Mouse (Mus musculus): ENCODE measurements around the gene Rhbdf2. TPM values are rescaled to one million over a fixed set of nuclear protein-coding genes. Genes with fewer than 3 reads are reported as not detected.

Gene Rhbdf2
- polyA plus RNA-seq, 1 experiment from 2014 or later = 9.5 TPM

DNA sequence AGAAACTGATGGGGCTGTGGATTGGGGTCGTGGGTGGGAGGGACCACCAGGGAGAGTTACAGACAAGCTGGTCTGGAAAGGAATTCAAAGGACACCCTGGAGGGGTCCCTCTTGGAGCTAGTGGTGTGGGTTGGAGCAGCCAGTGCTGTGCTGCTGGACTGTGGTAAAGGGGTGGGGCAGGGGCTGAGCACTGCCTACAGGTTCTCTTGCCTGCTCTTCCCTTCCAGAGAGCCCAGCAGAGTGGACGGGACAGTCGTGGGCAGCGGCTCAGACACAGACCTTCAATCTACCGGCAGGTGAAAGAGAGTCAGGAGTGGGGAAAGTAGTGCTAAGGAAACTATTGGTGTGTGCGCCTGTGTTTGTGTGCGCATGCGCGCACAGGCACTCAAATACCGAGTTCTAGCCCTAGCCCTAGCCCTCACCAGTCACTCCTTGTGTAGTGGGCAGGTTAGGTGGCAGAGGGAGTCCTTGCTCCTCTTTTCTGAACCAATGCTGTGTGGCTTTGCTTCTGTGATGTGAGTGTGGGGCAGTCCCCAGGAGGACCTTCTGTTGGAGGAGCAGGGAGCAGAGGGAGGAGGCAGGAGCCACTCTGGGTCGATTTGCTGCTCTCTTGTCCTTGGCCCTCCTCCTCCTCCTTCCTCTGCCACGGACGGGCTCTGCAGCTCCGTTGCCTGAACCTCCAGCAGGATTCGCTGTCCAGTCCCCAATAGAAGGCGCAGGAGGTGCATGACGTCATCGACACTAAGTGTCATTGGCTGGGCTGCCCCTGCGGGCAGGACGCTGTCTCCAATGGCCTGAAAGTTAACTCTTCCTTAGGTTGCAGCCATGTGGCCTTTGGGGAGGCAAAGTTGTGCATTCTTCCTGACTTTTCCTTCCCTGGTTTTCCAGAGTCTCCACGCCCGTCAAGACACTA lies 30.7 kb upstream of the Rhbdf2 start:
- Histone ChIP-seq H3K9me3 (replicated peaks) (no peaks in the 10 kb centered on the region), H3K4me1 (peaks cover 74% of the 10 kb centered on the region), H3K4me3 (replicated peaks) (peak overlapping the region; percentile 40), H3K9ac (peak overlapping the region; percentile 36; the same call in 1 of the 2 replicates), H3K27ac (peak overlapping the region; percentile 92), H3K36me3 (no peaks in the 10 kb centered on the region), H3K27me3 (peaks cover 32% of the 10 kb centered on the region), H3K4me2 (peak overlapping the region; percentile 66)
- ATAC-seq (replicated peaks; ENCODE audit: low FRiP score) = peak; percentile 94
- WGBS = 10% methylated on average over 22 of the region's 22 CpGs

DNA sequence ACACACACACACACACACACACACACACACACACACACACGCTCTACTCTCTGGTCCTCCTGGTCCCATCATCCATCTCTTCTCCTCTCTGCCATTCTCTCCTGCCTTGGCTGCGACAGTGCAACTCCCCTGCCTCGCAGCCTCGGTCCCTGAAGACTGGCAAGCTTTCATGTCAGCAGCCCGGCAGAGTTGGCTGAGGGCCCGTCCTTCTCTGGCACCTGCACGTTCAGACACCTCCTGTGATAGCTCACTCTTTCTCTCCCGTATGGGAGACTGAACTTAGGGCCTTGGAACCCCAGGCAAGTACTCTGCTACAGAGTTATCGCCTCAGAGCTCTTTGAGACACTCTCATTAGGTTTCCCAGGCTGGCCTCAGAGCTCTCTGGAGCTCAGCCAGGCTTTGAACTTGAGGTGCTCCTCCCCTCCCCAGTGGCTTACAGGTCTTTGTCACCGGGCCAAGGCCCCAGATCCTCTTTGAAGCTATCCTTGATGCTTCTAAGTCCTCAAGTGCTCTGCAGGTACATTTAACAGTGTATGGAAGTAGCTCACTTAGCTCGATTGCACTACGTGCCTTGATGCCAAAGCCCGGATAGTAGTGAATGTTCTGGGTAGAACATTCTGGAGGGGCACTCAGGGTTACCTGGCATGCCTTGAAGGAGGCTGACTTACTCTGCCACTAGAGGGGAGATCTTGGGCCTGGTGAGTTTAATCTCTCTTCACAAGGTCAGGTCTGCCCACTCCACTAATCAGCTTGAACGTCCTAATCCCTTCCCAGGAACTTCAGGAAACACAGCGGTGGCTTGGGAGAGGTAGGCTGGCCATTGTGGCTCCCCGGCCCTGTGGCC lies 29.8 kb upstream of the Rhbdf2 start:
- no peak overlapping the region for H3K4me2 ChIP-seq
- 0 out of 2 replicates have a peak overlapping the region, but pooled peaks have one; percentile 36 for H3K9ac ChIP-seq
- no peak overlapping the region for H3K4me3 ChIP-seq (replicated peaks)
- no peak for ATAC-seq (replicated peaks; ENCODE audit: low FRiP score)
- H3K27ac ChIP-seq = 0 out of 2 replicates have a peak overlapping the region, but pooled peaks have one; percentile 92
- H3K36me3 ChIP-seq = no peaks in the 10 kb centered on the region
- H3K4me1 ChIP-seq = peaks cover 71% of the 10 kb centered on the region
- no peaks in the 10 kb centered on the region for H3K9me3 ChIP-seq (replicated peaks)
- H3K27me3 ChIP-seq = peaks cover 40% of the 10 kb centered on the region
- WGBS = 77% methylated on average over 16 of the region's 16 CpGs

DNA sequence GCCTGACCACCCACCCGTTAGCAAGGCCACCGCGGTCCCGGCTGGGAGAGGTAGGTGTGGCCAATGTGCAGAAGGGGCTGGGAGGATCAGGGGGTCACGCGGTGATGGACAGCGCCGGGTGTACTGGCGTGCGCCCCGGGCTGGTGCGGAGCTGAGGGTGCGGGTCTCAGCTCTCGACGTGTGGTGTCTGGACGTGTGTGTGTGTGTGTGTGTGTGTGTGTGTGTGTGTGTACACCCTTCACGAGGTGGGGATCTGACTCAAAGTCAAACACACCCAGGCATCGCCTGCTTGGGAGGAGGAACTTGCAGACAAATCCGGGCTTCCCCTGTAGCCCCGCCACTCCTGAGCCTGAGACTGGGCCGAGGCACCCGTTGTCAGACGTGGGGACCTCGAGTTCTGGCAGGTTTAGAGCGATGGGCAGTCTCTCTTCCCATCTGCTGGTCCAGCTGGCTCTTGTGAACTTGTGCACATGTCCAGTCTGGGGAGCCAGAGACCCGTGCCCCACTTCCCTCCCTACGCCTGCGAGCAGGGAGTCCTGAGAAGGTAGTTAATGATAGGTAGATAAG lies 27.5 kb upstream of the Rhbdf2 start, which contains the start of gene Cygb:
Cygb (minus strand) TSS at position 59 of the 567 bp plus-strand sequence.
- no peak for ATAC-seq (replicated peaks; ENCODE audit: low FRiP score)
- WGBS = 8% methylated on average over 28 of the region's 28 CpGs
- Histone ChIP-seq H3K27ac (no peak within 1 kb of the TSS), H3K9me3 (replicated peaks) (no peaks in the 10 kb centered on the region), H3K36me3 (no peaks in the 10 kb centered on the region), H3K9ac (peak within 1 kb of the TSS; percentile 52), H3K4me1 (peaks cover 57% of the 10 kb centered on the region), H3K4me3 (replicated peaks) (peak within 1 kb of the TSS; percentile 58), H3K4me2 (peak within 1 kb of the TSS; percentile 96), H3K27me3 (peaks cover 52% of the 10 kb centered on the region)

DNA sequence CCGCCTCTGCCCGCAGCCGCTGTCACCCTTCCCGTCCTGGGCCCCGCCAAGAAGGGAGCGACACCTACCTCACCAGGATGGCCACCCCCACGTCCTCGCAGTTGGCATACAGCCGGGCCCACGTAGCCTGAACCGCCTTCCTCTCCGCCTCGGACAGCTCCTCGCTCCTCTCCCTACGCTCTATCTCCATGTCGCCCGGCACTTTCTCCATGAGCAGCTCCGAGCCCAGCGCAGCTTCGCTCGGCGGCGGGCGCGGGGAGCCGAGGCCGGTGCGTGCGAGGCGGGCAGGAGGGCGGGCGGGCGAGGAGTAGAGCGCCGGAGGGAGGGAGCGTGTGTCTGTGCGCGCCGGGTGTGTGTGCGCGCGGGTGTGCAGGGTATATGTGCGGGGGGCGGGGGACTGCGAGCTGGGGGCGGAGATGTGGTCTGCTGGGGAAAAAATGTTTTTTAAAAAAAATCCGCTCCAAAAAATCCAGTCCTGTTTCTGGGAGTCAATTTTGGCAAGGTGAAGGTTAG lies 26.9 kb upstream of the Rhbdf2 start:
- ATAC-seq (replicated peaks; ENCODE audit: low FRiP score) = no peak
- 0% methylated on average over 46 of the region's 47 CpGs for WGBS
- H3K4me1 ChIP-seq = peaks cover 57% of the 10 kb centered on the region
- H3K27me3 ChIP-seq = peaks cover 52% of the 10 kb centered on the region
- peak overlapping the region; percentile 96 for H3K4me2 ChIP-seq
- H3K27ac ChIP-seq = no peak overlapping the region
- H3K36me3 ChIP-seq = no peaks in the 10 kb centered on the region
- H3K9me3 ChIP-seq (replicated peaks) = no peaks in the 10 kb centered on the region
- H3K4me3 ChIP-seq (replicated peaks) = peak overlapping the region; percentile 58
- H3K9ac ChIP-seq = peak overlapping the region; percentile 52

DNA sequence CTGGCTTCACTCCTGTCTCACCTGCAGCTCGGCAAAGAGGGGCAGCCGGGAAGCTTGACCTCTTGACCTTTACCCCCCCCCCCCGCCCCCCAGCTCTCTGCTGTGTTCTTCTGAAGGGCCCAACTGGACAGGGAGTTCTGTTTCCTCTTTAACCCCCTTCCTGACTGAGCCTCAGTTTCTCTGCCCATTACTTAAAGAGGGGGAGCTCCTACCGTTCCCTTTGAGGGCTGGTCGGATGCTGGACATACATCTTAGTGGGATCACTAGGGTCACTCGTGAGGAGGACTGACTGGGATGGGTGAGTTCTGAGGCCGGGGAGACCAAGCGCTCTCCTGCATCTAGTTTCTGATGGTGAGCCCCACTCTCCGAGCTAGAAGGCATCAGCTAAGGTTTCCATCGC lies 26.4 kb upstream of the Rhbdf2 start, which contains the start of gene Prcd:
Prcd (plus strand) TSS at position 301 of the 400 bp plus-strand sequence.
- Histone ChIP-seq H3K4me1 (peaks cover 59% of the 10 kb centered on the region), H3K36me3 (no peaks in the 10 kb centered on the region), H3K4me3 (replicated peaks) (peak within 1 kb of the TSS; percentile 58), H3K9ac (peak within 1 kb of the TSS; percentile 52), H3K27ac (peak within 1 kb of the TSS; percentile 22; the same call in 1 of the 2 replicates), H3K27me3 (peaks cover 52% of the 10 kb centered on the region), H3K4me2 (peak within 1 kb of the TSS; percentile 96), H3K9me3 (replicated peaks) (no peaks in the 10 kb centered on the region)
- WGBS = 7% methylated on average over 10 of the region's 10 CpGs
- no peak for ATAC-seq (replicated peaks; ENCODE audit: low FRiP score)

DNA sequence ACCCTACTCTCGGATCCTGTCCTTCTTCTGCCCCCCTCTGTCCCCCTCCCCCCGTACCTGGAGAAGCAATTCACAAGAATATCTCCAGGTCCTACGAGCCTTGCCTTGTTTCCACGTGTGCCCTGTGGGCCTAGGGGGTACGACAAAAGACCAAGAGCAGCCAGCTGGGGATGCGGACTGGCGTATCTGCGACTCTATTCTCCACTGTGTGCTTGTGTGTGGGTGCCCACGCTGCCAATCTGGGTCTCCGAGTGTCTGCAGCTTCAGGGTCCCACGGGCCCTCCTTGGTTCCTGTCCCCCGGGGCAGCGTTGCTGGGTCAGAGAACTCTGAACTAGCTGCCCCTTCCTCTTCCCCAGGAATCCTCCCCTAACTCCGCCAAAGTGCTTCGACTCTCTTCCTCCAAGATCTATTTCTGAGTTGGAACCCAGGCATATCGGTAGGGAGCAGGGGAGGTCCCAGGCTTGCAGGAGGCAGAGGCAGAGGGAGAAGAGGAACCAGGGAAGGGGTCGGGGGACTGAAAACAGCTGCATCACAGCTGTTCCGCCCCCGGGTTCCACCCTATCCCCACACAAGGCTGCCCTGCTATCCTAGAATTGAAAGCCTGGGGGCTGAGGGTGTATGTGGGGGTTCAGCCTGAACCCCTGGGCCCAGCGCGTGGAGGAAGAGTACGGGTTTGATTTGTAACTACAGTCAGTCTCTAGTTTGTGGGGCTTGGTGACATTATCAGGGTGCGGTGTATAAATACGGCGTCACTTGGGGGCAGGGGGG lies 25.7 kb upstream of the Rhbdf2 start:
- ATAC-seq (replicated peaks; ENCODE audit: low FRiP score) = no peak
- H3K27me3 ChIP-seq = peaks cover 52% of the 10 kb centered on the region
- peaks cover 59% of the 10 kb centered on the region for H3K4me1 ChIP-seq
- H3K36me3 ChIP-seq = no peaks in the 10 kb centered on the region
- H3K4me3 ChIP-seq (replicated peaks) = peak overlapping the region; percentile 58
- 0 out of 2 replicates have a peak overlapping the region, but pooled peaks have one; percentile 2 for H3K9ac ChIP-seq
- WGBS = 62% methylated on average over 25 of the region's 25 CpGs
- H3K4me2 ChIP-seq = peak overlapping the region; percentile 96
- H3K27ac ChIP-seq = peak overlapping the region; percentile 22; the same call in 1 of the 2 replicates
- no peaks in the 10 kb centered on the region for H3K9me3 ChIP-seq (replicated peaks)

DNA sequence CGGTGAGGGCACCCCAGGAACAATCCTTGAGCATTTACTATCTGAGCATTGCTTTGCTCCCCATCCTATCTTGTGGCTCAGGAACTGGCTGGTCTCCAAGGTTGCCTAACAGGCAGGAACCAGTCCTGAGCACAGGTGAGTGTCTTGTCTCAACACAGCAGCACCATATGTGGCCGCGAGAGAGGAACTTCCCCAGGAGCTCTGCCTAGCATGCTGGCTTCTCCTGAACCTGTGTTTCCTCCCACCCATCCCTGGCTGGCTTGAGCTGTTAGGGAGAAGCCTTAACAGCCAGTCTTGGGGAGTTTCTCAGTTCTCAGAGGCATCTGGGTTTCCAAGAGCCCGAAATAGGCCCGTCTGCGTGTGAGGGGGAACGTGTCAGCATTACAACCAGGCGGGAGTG lies 24.5 kb upstream of the Rhbdf2 start:
- no peak for ATAC-seq (replicated peaks; ENCODE audit: low FRiP score)
- no peak overlapping the region for H3K4me2 ChIP-seq
- WGBS = 81% methylated on average over 8 of the region's 8 CpGs
- no peaks in the 10 kb centered on the region for H3K36me3 ChIP-seq
- H3K9me3 ChIP-seq (replicated peaks) = no peaks in the 10 kb centered on the region
- no peak overlapping the region for H3K27ac ChIP-seq
- peaks cover 62% of the 10 kb centered on the region for H3K4me1 ChIP-seq
- H3K27me3 ChIP-seq = peaks cover 52% of the 10 kb centered on the region
- no peak overlapping the region for H3K9ac ChIP-seq
- H3K4me3 ChIP-seq (replicated peaks) = no peak overlapping the region

DNA sequence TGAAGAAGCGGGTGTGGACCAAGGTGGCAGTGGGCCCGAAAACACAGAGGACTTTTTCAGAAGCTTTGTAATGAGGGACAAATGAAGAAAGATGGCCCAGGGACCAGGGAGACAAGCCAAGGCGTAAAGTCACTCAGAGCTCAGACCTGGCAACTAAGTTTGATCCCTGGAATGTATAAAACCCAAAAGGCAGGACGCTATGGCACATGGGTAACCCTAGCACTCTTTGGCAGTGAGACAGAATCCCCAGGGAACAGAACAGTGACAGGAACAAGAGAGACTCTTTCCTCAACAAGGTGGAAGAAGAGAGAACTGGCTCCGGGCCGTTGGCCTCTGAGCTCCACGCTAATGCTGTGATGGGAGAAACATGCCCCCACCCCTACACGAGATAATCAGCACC lies 24.0 kb upstream of the Rhbdf2 start:
- 89% methylated on average over 8 of the region's 8 CpGs for WGBS
- H3K4me1 ChIP-seq = peaks cover 68% of the 10 kb centered on the region
- H3K27ac ChIP-seq = no peak overlapping the region
- H3K9me3 ChIP-seq (replicated peaks) = no peaks in the 10 kb centered on the region
- ATAC-seq (replicated peaks; ENCODE audit: low FRiP score) = no peak
- H3K36me3 ChIP-seq = no peaks in the 10 kb centered on the region
- H3K4me3 ChIP-seq (replicated peaks) = no peak overlapping the region
- H3K9ac ChIP-seq = no peak overlapping the region
- H3K27me3 ChIP-seq = peaks cover 52% of the 10 kb centered on the region
- H3K4me2 ChIP-seq = no peak overlapping the region

DNA sequence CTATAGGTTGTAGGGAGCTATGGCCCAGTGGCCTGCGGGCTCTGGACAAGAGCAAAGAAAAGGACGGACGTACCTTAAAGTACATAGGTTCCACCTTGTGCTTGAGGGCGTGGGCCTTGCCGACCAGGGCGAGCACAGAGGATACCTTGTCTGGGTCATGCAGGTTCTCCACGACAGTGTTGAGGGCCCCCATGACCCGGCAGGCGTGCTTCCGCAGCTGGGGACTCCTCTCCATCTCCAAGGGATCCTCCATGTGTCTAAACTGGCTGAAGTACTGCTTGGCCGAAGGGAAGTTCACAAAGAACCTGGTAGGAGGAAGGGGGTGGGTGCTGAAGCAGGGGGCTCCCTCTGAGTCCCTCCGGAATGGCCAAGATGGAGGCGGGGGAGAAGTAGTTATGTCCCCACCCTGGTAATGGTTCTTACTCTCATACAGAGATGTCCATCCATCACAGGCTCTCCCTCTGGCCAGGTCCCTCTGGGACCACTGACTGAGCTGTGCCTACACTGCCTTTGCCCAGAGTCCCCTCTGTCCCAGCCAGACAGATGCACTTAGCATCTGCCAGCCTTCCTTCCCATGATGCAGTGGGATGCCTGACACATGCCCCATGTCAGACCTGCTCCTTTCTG lies 23.0 kb upstream of the Rhbdf2 start:
- Histone ChIP-seq H3K27ac (peak overlapping the region; percentile 88; the same call in 1 of the 2 replicates), H3K36me3 (no peaks in the 10 kb centered on the region), H3K4me1 (peaks cover 76% of the 10 kb centered on the region), H3K9me3 (replicated peaks) (no peaks in the 10 kb centered on the region), H3K4me3 (replicated peaks) (no peak overlapping the region), H3K9ac (no peak overlapping the region), H3K27me3 (peaks cover 49% of the 10 kb centered on the region), H3K4me2 (no peak overlapping the region)
- ATAC-seq (replicated peaks; ENCODE audit: low FRiP score) = no peak
- WGBS = 91% methylated on average over 13 of the region's 13 CpGs

DNA sequence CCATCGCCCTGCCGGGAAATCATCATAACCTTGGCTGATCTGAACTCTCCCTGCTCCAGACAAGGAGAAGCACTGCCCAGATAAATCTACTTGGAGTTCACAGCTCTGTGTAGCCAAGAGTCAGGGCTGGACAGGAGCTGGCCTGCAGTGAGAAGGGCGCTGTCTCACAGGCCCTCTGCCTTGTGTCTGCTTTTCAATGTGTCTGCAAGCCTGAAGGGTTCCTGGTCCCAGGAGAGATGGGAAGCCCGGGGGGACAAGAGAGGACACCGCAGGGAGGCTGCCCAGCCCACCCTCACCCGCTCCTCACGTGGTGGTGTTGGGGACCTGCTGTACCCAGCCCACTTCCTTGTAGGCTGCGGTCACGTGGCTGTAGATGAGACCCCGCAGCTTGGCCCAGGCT lies 22.2 kb upstream of the Rhbdf2 start:
- 67% methylated on average over 10 of the region's 10 CpGs for WGBS
- peak overlapping the region; percentile 88 for H3K27ac ChIP-seq

More for the DNA sequence above, 22.2 kb upstream of the Rhbdf2 start:
- Histone ChIP-seq H3K27me3 (peaks cover 42% of the 10 kb centered on the region), H3K4me1 (peaks cover 76% of the 10 kb centered on the region), H3K9me3 (replicated peaks) (no peaks in the 10 kb centered on the region), H3K36me3 (no peaks in the 10 kb centered on the region), H3K4me3 (replicated peaks) (no peak overlapping the region), H3K9ac (no peak overlapping the region), H3K4me2 (no peak overlapping the region)
- ATAC-seq (replicated peaks; ENCODE audit: low FRiP score) = no peak
